Mouse (Mus musculus) adrenal gland, postnatal 14 days (tissue): ENCODE measurements at regions not wholly inside any gene's neighbourhood (a gene's known extent, or its start where the extent isn't known, plus 50 kb on each side); places are given as distances from the start of the nearest gene placed in this dataset.

ENCODE experiments used
- DNase-seq: peaks from one replicate; pipeline ENCODE4 v3.0.0; 2021; ENCODE audit warnings: mixed read lengths

- no peak for DNase-seq
Measured at GRCm38 (mm10) chr3:56302346-56303185, 119.1 kb upstream of the Nbea start.

- no peak for DNase-seq
Measured at GRCm38 (mm10) chr3:56300769-56301168, 117.3 kb upstream of the Nbea start.

- DNase-seq: no peak
Measured at GRCm38 (mm10) chr3:56295578-56295977, 112.1 kb upstream of the Nbea start.

GRCm38 (mm10) chr3:56281507-56281906 lies 98.0 kb upstream of the Nbea start:
- DNase-seq: no peak

GRCm38 (mm10) chr3:56280330-56280957 lies 96.9 kb upstream of the Nbea start:
- DNase-seq: no peak

- DNase-seq: no peak
Measured at GRCm38 (mm10) chr3:56272587-56272986, 89.1 kb upstream of the Nbea start.

- peak; percentile 6 for DNase-seq
Measured at GRCm38 (mm10) chr3:56270241-56270830, 86.8 kb upstream of the Nbea start.

GRCm38 (mm10) chr3:56261800-56262561 lies 78.5 kb upstream of the Nbea start:
- DNase-seq: no peak

GRCm38 (mm10) chr3:56256271-56256670 lies 72.8 kb upstream of the Nbea start:
- no peak for DNase-seq

- no peak for DNase-seq
Measured at GRCm38 (mm10) chr3:56244370-56244769, 60.9 kb upstream of the Nbea start.

GRCm38 (mm10) chr3:56238228-56238627 lies 54.7 kb upstream of the Nbea start:
- DNase-seq: no peak

- DNase-seq: no peak
Measured at GRCm38 (mm10) chr3:56236163-56236562, 52.7 kb upstream of the Nbea start.
